Comparison of ENCODE assay signal across 10 mouse cellular contexts in the genomic region with DNA sequence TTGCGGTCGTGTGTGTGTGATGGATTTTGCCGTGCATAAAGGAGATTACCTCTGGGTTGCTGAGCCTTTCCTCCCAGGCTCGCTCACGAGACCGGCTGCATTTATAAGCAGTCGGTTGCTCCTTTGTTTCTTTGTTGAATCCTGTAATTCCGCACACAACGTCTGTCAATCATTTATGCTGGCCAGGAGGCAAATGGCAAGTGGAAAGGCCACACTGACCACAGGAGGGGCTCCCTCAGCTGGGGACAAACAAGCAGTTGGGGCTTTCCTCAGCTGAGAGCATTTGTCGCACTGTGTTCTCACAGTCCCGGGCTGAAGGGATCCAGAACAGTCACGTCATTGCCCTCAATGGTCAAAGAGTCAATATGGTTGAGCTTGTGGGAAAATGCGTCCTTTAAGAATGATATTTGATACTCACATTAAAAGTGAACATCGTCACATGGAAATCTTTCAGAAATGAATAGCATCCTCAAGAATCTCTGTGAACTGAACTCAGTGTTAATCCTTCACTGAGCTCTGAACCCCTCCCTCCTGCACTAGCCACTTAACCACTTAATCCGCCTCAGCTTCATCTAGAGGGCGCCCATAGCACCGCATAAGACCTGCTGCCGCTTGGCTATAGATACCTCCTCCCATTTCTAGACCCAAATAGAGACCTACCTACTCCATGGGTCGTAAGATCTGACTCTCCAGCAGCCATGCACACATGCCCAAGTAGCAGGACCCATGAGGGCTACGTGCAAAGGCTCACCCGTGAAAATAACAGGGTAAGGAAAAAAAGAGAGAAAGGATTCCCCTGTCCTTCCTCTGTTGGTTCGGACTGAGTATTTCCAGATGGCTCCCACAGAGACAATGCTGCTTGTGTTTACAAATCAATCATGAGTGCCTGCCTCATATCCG. TPM values are rescaled to one million over a fixed set of nuclear protein-coding genes. Genes with fewer than 3 reads are reported as not detected.
DNase-seq lines count a peak whose midpoint lies in the region; ATAC-seq and TF ChIP-seq lines count a peak whose summit lies in the region.
"Had no signal": no experiment of that assay in that cellular context is flagged by ENCODE, and none has a peak within 500 bp of the region (broad histone marks: within the 10 kb centered on the region; RNA-seq: fewer than 3 reads in every experiment).

No protein-coding gene starts in this region.

- DNase-seq in layer of hippocampus, adult 2 months (ENCODE audit: low spot score in 2 of 2), result peak in 1 of 2 experiments; percentile 15
- no peak for DNase-seq in layer of hippocampus, adult 9-10 months (ENCODE audit: low spot score)
- DNase-seq in retina, postnatal 1 day, result peak; percentile 84
- DNase-seq in adrenal gland, postnatal 36 days, result no peak
- DNase-seq in heart, adult 18-20 months, result no peak
- no peak for DNase-seq in lung, postnatal 0 days (ENCODE audit: low spot score)
- DNase-seq: gastrocnemius, postnatal 36 days; thymus, postnatal 14 days had no signal

- peak; percentile 38 for TF ChIP-seq CTCF in layer of hippocampus, adult 2 months (conservative IDR thresholded peaks at IDR 0.05)
- no peak for TF ChIP-seq CTCF in lung, postnatal 0 days (IDR thresholded peaks at IDR 0.05)

- no peak overlapping the region for H3K9ac ChIP-seq in embryonic facial prominence, embryonic 12.5 days
- no peak overlapping the region for H3K9ac ChIP-seq in intestine, embryonic 16.5 days (ENCODE audit: low read depth, low read length)
- H3K9ac ChIP-seq in lung, postnatal 0 days (replicated peaks; ENCODE audit: low read depth), result no peak overlapping the region

- peak overlapping the region; percentile 11 for H3K4me3 ChIP-seq in layer of hippocampus, adult 2 months
- H3K4me3 ChIP-seq in embryonic facial prominence, embryonic 12.5 days, result no peak overlapping the region
- no peak overlapping the region for H3K4me3 ChIP-seq in intestine, embryonic 16.5 days (ENCODE audit: low read length)
- no peak overlapping the region for H3K4me3 ChIP-seq in lung, postnatal 0 days (ENCODE audit: low read depth, low read length)

- no peaks in the 10 kb centered on the region for H3K36me3 ChIP-seq in embryonic facial prominence, embryonic 12.5 days
- no peaks in the 10 kb centered on the region for H3K36me3 ChIP-seq in intestine, embryonic 16.5 days (ENCODE audit: control insufficient read depth, insufficient read depth, low read length)
- H3K36me3 ChIP-seq in lung, postnatal 0 days (ENCODE audit: insufficient read depth, low read length), result no peaks in the 10 kb centered on the region

- no peaks in the 10 kb centered on the region for H3K27me3 ChIP-seq in embryonic facial prominence, embryonic 12.5 days
- H3K27me3 ChIP-seq in intestine, embryonic 16.5 days (replicated peaks; ENCODE audit: control insufficient read depth, insufficient read depth, low read length), result no peaks in the 10 kb centered on the region
- H3K27me3 ChIP-seq in lung, postnatal 0 days (replicated peaks; ENCODE audit: insufficient read depth, low read length), result no peaks in the 10 kb centered on the region

- no peaks in the 10 kb centered on the region for H3K9me3 ChIP-seq in embryonic facial prominence, embryonic 12.5 days
- no peaks in the 10 kb centered on the region for H3K9me3 ChIP-seq in intestine, embryonic 16.5 days (ENCODE audit: control insufficient read depth, low read length)
- H3K9me3 ChIP-seq in lung, postnatal 0 days (ENCODE audit: low read length), result no peaks in the 10 kb centered on the region

- peaks cover 11% of the 10 kb centered on the region; the same call in 1 of the 2 replicates for H3K4me1 ChIP-seq in embryonic facial prominence, embryonic 12.5 days
- no peaks in the 10 kb centered on the region for H3K4me1 ChIP-seq in intestine, embryonic 16.5 days (ENCODE audit: control insufficient read depth, insufficient read depth, low read length)
- H3K4me1 ChIP-seq in lung, postnatal 0 days (ENCODE audit: insufficient read depth, low read depth, low read length), result no peaks in the 10 kb centered on the region

- 34% methylated on average over 23 of the region's 23 CpGs for WGBS in embryonic facial prominence, embryonic 12.5 days
- WGBS in intestine, embryonic 16.5 days, result 54% methylated on average over 23 of the region's 23 CpGs
- WGBS in lung, postnatal 0 days, result 71% methylated on average over 23 of the region's 23 CpGs

- H3K4me2 ChIP-seq in embryonic facial prominence, embryonic 12.5 days (replicated peaks), result peak overlapping the region; percentile 30
- no peak overlapping the region for H3K4me2 ChIP-seq in intestine, embryonic 16.5 days (ENCODE audit: low read depth, low read length)
- no peak overlapping the region for H3K4me2 ChIP-seq in lung, postnatal 0 days (replicated peaks; ENCODE audit: low read depth, low read length)

- no peak for TF ChIP-seq EP300 in lung, postnatal 0 days (IDR thresholded peaks at IDR 0.05)

- peak; percentile 67 for ATAC-seq in embryonic facial prominence, embryonic 12.5 days (ENCODE audit: insufficient number of reproducible peaks, insufficient read depth, low FRiP score, low TSS enrichment)
- ATAC-seq in intestine, embryonic 16.5 days, result peak; percentile 63
- ATAC-seq in lung, postnatal 0 days, result no peak

- H3K27ac ChIP-seq in layer of hippocampus, adult 2 months, result peak overlapping the region; percentile 88
- H3K27ac ChIP-seq in embryonic facial prominence, embryonic 12.5 days, result peak overlapping the region; percentile 65; the same call in 1 of the 2 replicates
- no peak overlapping the region for H3K27ac ChIP-seq in intestine, embryonic 16.5 days (ENCODE audit: low read length)
- H3K27ac ChIP-seq in lung, postnatal 0 days (ENCODE audit: low read length), result no peak overlapping the region

RNA-seq across cellular contexts. Expression of gene Kif21a, which starts 32.2 kb away (rescaled TPM):
- total RNA-seq in layer of hippocampus, adult 2 months (2021), result 100 to 1,000 TPM; 126 to 130 TPM
- polyA plus RNA-seq in embryonic facial prominence, embryonic 12.5 days (2016; fragmentation: Nextera tagmentation; extraction: Ambion mirVana), result 9.5 and 10.3 TPM in 2 replicates
- polyA plus RNA-seq in intestine, embryonic 16.5 days (2015; fragmentation: Nextera tagmentation; extraction: Ambion mirVana), result 10.6 and 11.2 TPM in 2 replicates
- total RNA-seq in adrenal gland, postnatal 36 days (2021), result 10 to 100 TPM; 16.6 to 20.1 TPM
- 10 to 100 TPM; 18.4 to 18.5 TPM for total RNA-seq in heart, adult 18-20 months (2021)
- polyA plus RNA-seq in lung, postnatal 0 days (2015; fragmentation: Nextera tagmentation; extraction: Ambion mirVana), result 4.6 and 5.0 TPM in 2 replicates

Comparison
In these comparisons a context has a peak if more than half of its experiments do, and no peak if none do; other contexts are left out.
1. H3K27ac ChIP-seq: peak in layer of hippocampus, adult 2 months (single experiment) and embryonic facial prominence, embryonic 12.5 days (single experiment); none in intestine, embryonic 16.5 days (single experiment) and lung, postnatal 0 days (single experiment).
2. RNA of gene Kif21a, which starts 32.2 kb away (total RNA-seq): 126 to 130 TPM in layer of hippocampus, adult 2 months; 16.6 to 20.1 TPM in adrenal gland, postnatal 36 days and 18.4 to 18.5 TPM in heart, adult 18-20 months; every median in the first group is over 4 times any median in the second.